Mouse (Mus musculus): ENCODE data around the gene B3galnt2. TPM values are rescaled to one million over a fixed set of nuclear protein-coding genes. Genes with fewer than 3 reads are reported as not detected.
A peak's percentile ranks its signal among the peaks of the same experiment; 100 is the strongest.

The B3galnt2 gene
- polyA plus RNA-seq, 2 experiments = 20.0 to 20.5 TPM

- no peak for DNase-seq (ENCODE audit: low read depth in 3 of 3, low spot score in 3 of 3)
- WGBS (ENCODE audit: insufficient replicate concordance) = 85% methylated on average over 2 of the region's 2 CpGs
Observed at GRCm38 (mm10) chr13:14014001-14014400, 59.7 kb downstream of the B3galnt2 start.

GRCm38 (mm10) chr13:14014540-14014939 lies 60.3 kb downstream of the B3galnt2 start:
- H3K4me3 ChIP-seq (ENCODE audit: insufficient read depth in 1 of 2, low read depth in 2 of 2, low read length in 2 of 2) = no peak overlapping the region
- peaks cover 18 to 24% of the 10 kb centered on the region in 2 experiments for H3K4me1 ChIP-seq (replicated peaks; ENCODE audit: control insufficient read depth in 2 of 2, insufficient read depth in 2 of 2, low read length in 1 of 2)
- no peak for TF ChIP-seq EP300 (IDR thresholded peaks at IDR 0.05; ENCODE audit: low read depth)
- TF ChIP-seq CTCF (IDR thresholded peaks at IDR 0.05; ENCODE audit: low read depth) = no peak
- H3K36me3 ChIP-seq (replicated peaks; ENCODE audit: control insufficient read depth, insufficient read depth, low read depth) = peaks cover 32% of the 10 kb centered on the region
- H3K27me3 ChIP-seq (ENCODE audit: control insufficient read depth, insufficient read depth, low read length) = no peaks in the 10 kb centered on the region
- 89% methylated on average over 4 of the region's 4 CpGs for WGBS (ENCODE audit: insufficient replicate concordance)
- no peak overlapping the region for H3K4me2 ChIP-seq (ENCODE audit: low read depth)
- no peak overlapping the region for H3K27ac ChIP-seq
- ATAC-seq (ENCODE audit: insufficient read depth) = no peak
- DNase-seq (ENCODE audit: low read depth in 3 of 3, low spot score in 3 of 3) = no peak
- no peaks in the 10 kb centered on the region for H3K9me3 ChIP-seq (ENCODE audit: control insufficient read depth, low read length)
- no peak overlapping the region for H3K9ac ChIP-seq (replicated peaks)

More at GRCm38 (mm10) chr13:14014001-14014400, 59.7 kb downstream of the B3galnt2 start:
- ATAC-seq (ENCODE audit: insufficient read depth) = no peak
- no peak overlapping the region for H3K27ac ChIP-seq
- no peak overlapping the region for H3K4me3 ChIP-seq (ENCODE audit: insufficient read depth in 1 of 2, low read depth in 2 of 2, low read length in 2 of 2)
- H3K36me3 ChIP-seq (replicated peaks; ENCODE audit: control insufficient read depth, insufficient read depth, low read depth) = peaks cover 32% of the 10 kb centered on the region
- H3K9ac ChIP-seq (replicated peaks) = no peak overlapping the region
- TF ChIP-seq EP300 (IDR thresholded peaks at IDR 0.05; ENCODE audit: low read depth) = no peak
- no peak for TF ChIP-seq CTCF (IDR thresholded peaks at IDR 0.05; ENCODE audit: low read depth)
- no peaks in the 10 kb centered on the region for H3K9me3 ChIP-seq (ENCODE audit: control insufficient read depth, low read length)
- no peaks in the 10 kb centered on the region for H3K27me3 ChIP-seq (ENCODE audit: control insufficient read depth, insufficient read depth, low read length)
- H3K4me1 ChIP-seq (replicated peaks; ENCODE audit: control insufficient read depth in 2 of 2, insufficient read depth in 2 of 2, low read length in 1 of 2) = peaks cover 14 to 19% of the 10 kb centered on the region in 2 experiments
- no peak overlapping the region for H3K4me2 ChIP-seq (ENCODE audit: low read depth)

GRCm38 (mm10) chr13:14015609-14016008 lies 61.3 kb downstream of the B3galnt2 start:
- H3K4me2 ChIP-seq (ENCODE audit: low read depth) = no peak overlapping the region
- no peak overlapping the region for H3K4me3 ChIP-seq (ENCODE audit: insufficient read depth in 1 of 2, low read depth in 2 of 2, low read length in 2 of 2)
- no peaks in the 10 kb centered on the region for H3K27me3 ChIP-seq (ENCODE audit: control insufficient read depth, insufficient read depth, low read length)
- TF ChIP-seq CTCF (IDR thresholded peaks at IDR 0.05; ENCODE audit: low read depth) = no peak
- TF ChIP-seq EP300 (IDR thresholded peaks at IDR 0.05; ENCODE audit: low read depth) = no peak
- DNase-seq (ENCODE audit: low read depth in 3 of 3, low spot score in 3 of 3) = no peak
- no peak overlapping the region for H3K27ac ChIP-seq
- WGBS (ENCODE audit: insufficient replicate concordance) = 78% methylated on average over 6 of the region's 6 CpGs
- ATAC-seq (ENCODE audit: insufficient read depth) = no peak
- H3K9ac ChIP-seq (replicated peaks) = no peak overlapping the region
- H3K4me1 ChIP-seq (replicated peaks; ENCODE audit: control insufficient read depth in 2 of 2, insufficient read depth in 2 of 2, low read length in 1 of 2) = peaks cover 21 to 27% of the 10 kb centered on the region in 2 experiments
- no peaks in the 10 kb centered on the region for H3K9me3 ChIP-seq (ENCODE audit: control insufficient read depth, low read length)
- H3K36me3 ChIP-seq (replicated peaks; ENCODE audit: control insufficient read depth, insufficient read depth, low read depth) = peaks cover 29% of the 10 kb centered on the region

GRCm38 (mm10) chr13:14018283-14018682 lies 64.0 kb downstream of the B3galnt2 start:
- peak; percentile 74 for TF ChIP-seq EP300 (IDR thresholded peaks at IDR 0.05; ENCODE audit: low read depth)
- TF ChIP-seq CTCF (IDR thresholded peaks at IDR 0.05; ENCODE audit: low read depth) = no peak
- ATAC-seq (ENCODE audit: insufficient read depth) (peak; percentile 80), DNase-seq (ENCODE audit: low read depth in 3 of 3, low spot score in 3 of 3) (no peak)
- Histone ChIP-seq H3K4me3 (ENCODE audit: insufficient read depth in 1 of 2, low read depth in 2 of 2, low read length in 2 of 2) (no peak overlapping the region), H3K4me2 (ENCODE audit: low read depth) (peak overlapping the region; percentile 23; the same call in 1 of the 2 replicates), H3K27me3 (ENCODE audit: control insufficient read depth, insufficient read depth, low read length) (no peaks in the 10 kb centered on the region), H3K9me3 (ENCODE audit: control insufficient read depth, low read length) (no peaks in the 10 kb centered on the region), H3K4me1 (replicated peaks; ENCODE audit: control insufficient read depth in 2 of 2, insufficient read depth in 2 of 2, low read length in 1 of 2) (peaks cover 21% of the 10 kb centered on the region in 2 experiments), H3K27ac (peak overlapping the region; percentile 63), H3K9ac (replicated peaks) (no peak overlapping the region), H3K36me3 (replicated peaks; ENCODE audit: control insufficient read depth, insufficient read depth, low read depth) (peaks cover 23% of the 10 kb centered on the region)

GRCm38 (mm10) chr13:14018852-14019251 lies 64.6 kb downstream of the B3galnt2 start:
- Histone ChIP-seq H3K4me2 (ENCODE audit: low read depth) (peak overlapping the region; percentile 23; the same call in 1 of the 2 replicates), H3K27me3 (ENCODE audit: control insufficient read depth, insufficient read depth, low read length) (no peaks in the 10 kb centered on the region), H3K36me3 (replicated peaks; ENCODE audit: control insufficient read depth, insufficient read depth, low read depth) (peaks cover 23% of the 10 kb centered on the region), H3K9me3 (ENCODE audit: control insufficient read depth, low read length) (no peaks in the 10 kb centered on the region), H3K4me1 (replicated peaks; ENCODE audit: control insufficient read depth in 2 of 2, insufficient read depth in 2 of 2, low read length in 1 of 2) (peaks cover 21% of the 10 kb centered on the region in 2 experiments), H3K9ac (replicated peaks) (no peak overlapping the region), H3K27ac (peak overlapping the region; percentile 63), H3K4me3 (ENCODE audit: insufficient read depth in 1 of 2, low read depth in 2 of 2, low read length in 2 of 2) (no peak overlapping the region)
- TF ChIP-seq CTCF (IDR thresholded peaks at IDR 0.05; ENCODE audit: low read depth) (no peak), EP300 (IDR thresholded peaks at IDR 0.05; ENCODE audit: low read depth) (no peak)
- DNase-seq (ENCODE audit: low read depth in 3 of 3, low spot score in 3 of 3) (no peak), ATAC-seq (ENCODE audit: insufficient read depth) (peak; percentile 34; the same call in 1 of the 2 replicates)
- 60% methylated on average over 3 of the region's 3 CpGs for WGBS (ENCODE audit: insufficient replicate concordance)
